ENCODE assay signal across 19 mouse cellular contexts in genomic region chr9:99797066-99797770, GRCm38 (mm10).
A peak's percentile ranks its signal among the peaks of the same experiment; 100 is the strongest.
DNase-seq lines count a peak whose midpoint lies in the region; ATAC-seq lines count a peak whose summit lies in the region.
"Had no signal": no experiment of that assay in that cellular context is flagged by ENCODE, and none has a peak within 500 bp of the region (broad histone marks: within the 10 kb centered on the region; RNA-seq: fewer than 3 reads in every experiment).

No protein-coding gene starts in this region.

- peak; percentile 48 for DNase-seq in midbrain, embryonic 10.5 days (ENCODE audit: low spot score)
- DNase-seq in embryo, embryonic 11 days: peak; percentile 49
- peak; percentile 58 for DNase-seq in retina, embryonic 14.5 days (ENCODE audit: low spot score)
- DNase-seq in heart, postnatal 10 days: no peak
- DNase-seq in layer of hippocampus, postnatal 36 days: no peak
- no peak for DNase-seq in ovary, postnatal 36 days (ENCODE audit: low spot score)
- DNase-seq: cerebellum, adult 11-12 months; heart, adult 18-20 months; heart, postnatal 14 days; liver, embryonic 13.5 days; spleen, adult 18-20 months had no signal

- peaks cover 53% of the 10 kb centered on the region for H3K27me3 ChIP-seq in midbrain, embryonic 10.5 days (ENCODE audit: low read depth, poor library complexity, severe bottlenecking)
- H3K27me3 ChIP-seq in midbrain, embryonic 16.5 days (ENCODE audit: control insufficient read depth, insufficient read depth, low read depth, low read length): peaks cover 5% of the 10 kb centered on the region; the same call in 1 of the 2 replicates
- H3K27me3 ChIP-seq in hindbrain, embryonic 12.5 days: peaks cover 24% of the 10 kb centered on the region
- H3K27me3 ChIP-seq: kidney, embryonic 15.5 days; neural tube, embryonic 12.5 days; stomach, embryonic 15.5 days had no signal

- no peak overlapping the region for H3K9ac ChIP-seq in midbrain, embryonic 16.5 days (ENCODE audit: low read depth, low read length)
- no peak overlapping the region for H3K9ac ChIP-seq in hindbrain, embryonic 12.5 days
- H3K9ac ChIP-seq: kidney, embryonic 15.5 days; liver, embryonic 13.5 days; neural tube, embryonic 12.5 days; stomach, embryonic 15.5 days had no signal

- H3K4me2 ChIP-seq in midbrain, embryonic 16.5 days (ENCODE audit: low read length): no peak overlapping the region
- no peak overlapping the region for H3K4me2 ChIP-seq in hindbrain, embryonic 12.5 days (replicated peaks)
- H3K4me2 ChIP-seq: kidney, embryonic 15.5 days; liver, embryonic 13.5 days; neural tube, embryonic 12.5 days; stomach, embryonic 15.5 days had no signal

- intact Hi-C loops in heart, postnatal 10 days (cut with DNase I): no loop called here

- no peaks in the 10 kb centered on the region for H3K9me3 ChIP-seq in midbrain, embryonic 10.5 days (replicated peaks)
- H3K9me3 ChIP-seq in midbrain, embryonic 16.5 days (replicated peaks; ENCODE audit: control insufficient read depth, low read length, poor library complexity, severe bottlenecking): no peaks in the 10 kb centered on the region
- H3K9me3 ChIP-seq in hindbrain, embryonic 12.5 days (replicated peaks): no peaks in the 10 kb centered on the region
- H3K9me3 ChIP-seq: kidney, embryonic 15.5 days; liver, embryonic 13.5 days; neural tube, embryonic 12.5 days; stomach, embryonic 15.5 days had no signal

- peak overlapping the region; percentile 53 for H3K27ac ChIP-seq in midbrain, embryonic 10.5 days (replicated peaks)
- H3K27ac ChIP-seq in midbrain, embryonic 16.5 days (ENCODE audit: low read length): no peak overlapping the region
- peak overlapping the region; percentile 18; the same call in 1 of the 2 replicates for H3K27ac ChIP-seq in hindbrain, embryonic 12.5 days
- H3K27ac ChIP-seq: kidney, embryonic 15.5 days; liver, embryonic 13.5 days; neural tube, embryonic 12.5 days; stomach, embryonic 15.5 days had no signal

- no peaks in the 10 kb centered on the region for H3K36me3 ChIP-seq in midbrain, embryonic 10.5 days
- no peaks in the 10 kb centered on the region for H3K36me3 ChIP-seq in midbrain, embryonic 16.5 days (ENCODE audit: control insufficient read depth, insufficient read depth, low read length)
- no peaks in the 10 kb centered on the region for H3K36me3 ChIP-seq in hindbrain, embryonic 12.5 days
- H3K36me3 ChIP-seq: kidney, embryonic 15.5 days; liver, embryonic 13.5 days; neural tube, embryonic 12.5 days; stomach, embryonic 15.5 days had no signal

- no peak overlapping the region for H3K4me3 ChIP-seq in midbrain, embryonic 10.5 days
- no peak overlapping the region for H3K4me3 ChIP-seq in midbrain, embryonic 16.5 days (ENCODE audit: low read depth, low read length)
- H3K4me3 ChIP-seq in hindbrain, embryonic 12.5 days: no peak overlapping the region
- H3K4me3 ChIP-seq: erythroblast, embryonic 14.5 days; kidney, embryonic 15.5 days; liver, embryonic 13.5 days; megakaryocyte, embryonic 14.5 days; neural tube, embryonic 12.5 days; stomach, embryonic 15.5 days had no signal

- peaks cover 55% of the 10 kb centered on the region for H3K4me1 ChIP-seq in midbrain, embryonic 10.5 days
- H3K4me1 ChIP-seq in midbrain, embryonic 16.5 days (ENCODE audit: control insufficient read depth, insufficient read depth, low read length): peaks cover 24% of the 10 kb centered on the region
- H3K4me1 ChIP-seq in hindbrain, embryonic 12.5 days: peaks cover 37% of the 10 kb centered on the region
- H3K4me1 ChIP-seq: liver, embryonic 13.5 days; megakaryocyte, embryonic 14.5 days had no signal

- 26% methylated on average over 9 of the region's 9 CpGs for WGBS in midbrain, embryonic 10.5 days
- WGBS in midbrain, embryonic 16.5 days: 11% methylated on average over 9 of the region's 9 CpGs
- WGBS in hindbrain, embryonic 12.5 days: 25% methylated on average over 9 of the region's 9 CpGs

- ATAC-seq in midbrain, embryonic 16.5 days: no peak
- peak; percentile 31; the same call in 1 of the 2 replicates for ATAC-seq in hindbrain, embryonic 12.5 days (ENCODE audit: low FRiP score)
- ATAC-seq: Patski had no signal

Comparison
In these comparisons a context has a peak if more than half of its experiments do, and no peak if none do; other contexts are left out.
1. DNase-seq: peak in midbrain, embryonic 10.5 days (single experiment), embryo, embryonic 11 days (single experiment) and retina, embryonic 14.5 days (single experiment); none in heart, postnatal 10 days (0 of 2), layer of hippocampus, postnatal 36 days (0 of 2) and ovary, postnatal 36 days (single experiment).